Mouse (Mus musculus) cerebellum, postnatal 4 days (tissue): ENCODE data around the gene Apoe.

ENCODE experiments used
- DNase-seq, 2 experiments: peaks; one replicate each; pipeline ENCODE4 v3.0.0; 2022; ENCODE audit warnings: low spot score in 2 of 2, mixed read lengths in 1 of 2

Apoe gene

DNA sequence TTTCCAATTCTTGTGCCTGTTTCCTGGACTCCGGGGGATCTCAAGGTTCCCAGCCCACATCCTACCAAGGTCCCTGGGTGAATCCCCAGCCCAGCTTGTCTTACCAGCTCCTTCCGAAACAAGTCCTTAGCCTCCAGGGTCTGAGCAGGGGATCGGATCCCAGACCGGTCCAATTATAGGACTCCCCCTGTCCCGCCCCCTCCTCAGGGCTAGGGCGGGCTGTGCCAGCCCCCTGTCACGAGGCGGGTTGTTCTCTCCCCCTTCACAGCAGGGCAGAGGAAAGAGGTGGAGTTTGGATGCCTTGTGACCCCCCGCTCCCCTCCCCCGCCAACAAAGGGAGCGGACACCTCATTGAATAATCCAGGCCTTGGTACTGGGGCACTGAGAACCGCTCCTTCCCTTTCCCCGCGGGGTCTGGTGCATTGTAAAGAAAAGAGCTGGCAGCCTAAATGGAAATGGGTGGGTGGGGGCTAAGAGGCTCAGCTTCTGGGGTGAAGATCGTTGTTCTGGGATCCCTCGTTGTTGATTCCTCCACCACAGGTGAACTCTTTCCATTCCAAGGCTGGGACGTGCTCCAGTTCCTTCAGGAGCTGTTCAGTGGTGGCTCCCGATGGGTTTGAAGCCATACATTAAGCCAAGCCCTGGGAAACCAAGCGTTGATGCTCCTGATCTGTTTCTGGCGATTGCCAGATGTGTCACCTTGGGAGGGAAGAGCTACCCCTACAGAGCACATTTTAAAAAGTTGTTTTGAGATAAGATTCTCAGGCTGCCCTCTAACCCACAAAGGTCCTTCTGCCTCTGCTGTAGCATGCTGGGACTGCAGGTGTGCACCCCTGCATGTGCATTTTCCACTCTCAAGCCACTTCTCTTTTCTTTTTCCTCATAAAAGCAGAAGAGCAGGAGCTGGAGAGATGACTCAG, at the start of gene Apoe:
TSS of gene Apoe (minus strand) at position 282 of the 920 bp plus-strand sequence.
- peak in 1 of 2 experiments; percentile 56 for DNase-seq

- DNase-seq, result no peak
Measured at GRCm38 (mm10) chr7:19747420-19748218, 48.6 kb upstream of the Apoe start.

DNA sequence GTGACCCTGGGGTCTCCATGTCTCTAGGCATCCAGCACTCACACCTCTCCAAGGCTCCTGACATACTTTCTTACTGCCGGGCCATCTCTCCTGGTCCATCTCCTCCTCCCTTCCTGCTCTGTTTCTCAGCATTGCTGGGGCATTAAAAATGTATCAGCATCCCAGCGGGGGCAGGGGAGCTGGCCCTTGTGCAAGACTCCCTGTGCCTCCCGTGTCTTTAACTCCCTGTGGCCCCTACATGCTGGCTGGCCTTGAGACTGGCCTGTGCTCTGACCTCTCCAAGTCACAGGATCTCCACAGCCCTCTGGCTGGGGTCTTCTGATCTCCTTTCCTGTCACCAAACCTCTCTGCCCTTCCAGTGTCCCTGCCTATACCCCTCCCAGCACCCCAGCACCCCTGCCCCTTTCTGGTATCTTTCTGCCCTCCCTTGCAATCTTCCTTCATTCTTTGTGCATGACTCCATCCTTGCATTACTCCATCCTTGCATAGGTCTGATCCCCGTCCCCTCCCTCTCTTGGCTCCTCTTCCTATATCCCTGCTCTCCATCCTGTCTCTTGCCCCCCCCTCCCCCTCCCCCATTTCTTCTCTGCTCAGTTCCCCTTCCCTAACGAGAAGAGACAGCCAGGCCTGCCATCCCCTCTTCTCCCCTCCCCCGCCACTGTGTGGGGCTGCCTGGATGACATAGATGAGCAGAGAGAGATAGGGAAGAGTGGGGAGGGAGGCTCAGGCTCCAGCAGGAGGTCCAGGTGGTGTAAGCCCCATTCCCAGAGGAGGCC, 47.6 kb upstream of the Apoe start:
- DNase-seq, result no peak

GRCm38 (mm10) chr7:19745971-19746370, 47.0 kb upstream of the Apoe start:
- no peak for DNase-seq

DNA sequence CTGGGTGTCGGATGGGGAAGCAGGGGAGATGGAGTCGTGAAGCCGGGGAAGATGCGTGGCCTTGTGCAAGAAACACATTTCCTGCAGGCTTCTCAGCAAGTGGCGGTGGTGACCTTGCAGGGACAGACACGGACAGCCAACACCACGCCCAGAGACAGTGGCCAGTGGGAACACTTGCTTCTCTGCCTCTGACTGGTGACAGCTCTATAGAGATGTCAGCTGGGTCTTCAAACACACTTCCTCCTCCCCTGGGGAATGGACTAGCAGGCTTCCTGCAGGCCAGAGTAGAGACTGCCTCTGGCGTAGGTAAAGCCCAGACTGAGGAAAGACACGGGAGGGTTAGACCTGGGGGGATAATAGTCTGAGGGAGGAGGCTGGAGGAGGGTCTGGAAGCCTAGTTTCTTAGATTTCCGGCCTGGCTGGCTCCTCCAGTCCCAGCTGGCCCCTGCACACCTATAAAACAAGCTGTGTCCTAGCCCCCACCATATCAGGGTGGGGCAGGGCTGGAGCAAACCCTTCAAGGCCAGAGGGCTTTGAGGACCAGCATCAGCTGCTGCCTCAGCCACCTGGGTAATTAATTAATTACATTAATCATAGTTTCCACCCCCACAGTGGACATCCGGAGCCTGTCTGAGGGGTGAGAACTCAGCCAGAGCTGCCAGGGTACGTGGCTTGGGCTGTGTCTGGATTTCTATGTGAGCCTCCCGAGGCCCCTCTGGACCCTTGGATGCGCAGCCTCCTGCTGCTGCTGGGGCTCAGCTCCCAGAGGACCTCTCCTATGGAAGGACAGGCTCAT, 45.8 kb upstream of the Apoe start:
- DNase-seq, result no peak

DNA sequence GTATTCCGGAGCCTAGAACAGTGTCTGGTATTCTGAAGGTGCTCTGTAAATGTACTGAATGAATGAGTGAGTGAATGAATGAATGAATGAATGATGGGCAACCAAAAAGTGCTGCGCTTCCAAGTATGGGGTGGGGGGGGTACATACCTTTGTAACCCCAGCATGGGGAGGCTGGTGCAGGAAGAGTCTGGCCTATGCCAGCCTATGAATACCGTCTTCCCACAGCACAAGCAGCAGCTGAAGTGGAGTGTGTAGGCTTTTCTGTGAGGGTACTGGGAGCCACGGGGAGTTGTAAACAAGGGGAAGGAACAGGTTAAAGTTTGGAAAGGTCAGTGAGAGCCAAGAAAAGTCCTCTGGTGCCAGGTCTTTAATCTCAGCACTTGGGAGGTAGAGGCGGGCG, 44.8 kb upstream of the Apoe start:
- no peak for DNase-seq

DNA sequence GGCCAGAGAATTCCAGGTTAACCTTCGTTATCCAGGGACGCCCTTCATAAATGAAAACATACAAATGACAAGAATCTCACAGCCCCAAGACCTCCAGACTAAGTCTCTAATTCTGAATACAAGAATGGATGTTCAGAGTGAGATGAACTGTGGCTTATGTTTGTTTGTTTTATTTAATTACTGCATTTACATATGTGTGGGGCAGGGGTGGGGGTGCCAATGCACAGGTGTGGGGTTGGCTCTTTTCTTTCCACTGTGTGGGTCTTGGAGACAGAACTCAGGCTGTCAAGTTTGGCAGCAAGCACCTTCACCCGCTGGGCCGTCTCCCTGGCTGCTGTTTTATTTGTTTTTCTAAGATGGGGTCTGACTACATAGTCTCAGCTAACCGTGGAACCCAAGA, 43.5 kb upstream of the Apoe start:
- no peak for DNase-seq

DNA sequence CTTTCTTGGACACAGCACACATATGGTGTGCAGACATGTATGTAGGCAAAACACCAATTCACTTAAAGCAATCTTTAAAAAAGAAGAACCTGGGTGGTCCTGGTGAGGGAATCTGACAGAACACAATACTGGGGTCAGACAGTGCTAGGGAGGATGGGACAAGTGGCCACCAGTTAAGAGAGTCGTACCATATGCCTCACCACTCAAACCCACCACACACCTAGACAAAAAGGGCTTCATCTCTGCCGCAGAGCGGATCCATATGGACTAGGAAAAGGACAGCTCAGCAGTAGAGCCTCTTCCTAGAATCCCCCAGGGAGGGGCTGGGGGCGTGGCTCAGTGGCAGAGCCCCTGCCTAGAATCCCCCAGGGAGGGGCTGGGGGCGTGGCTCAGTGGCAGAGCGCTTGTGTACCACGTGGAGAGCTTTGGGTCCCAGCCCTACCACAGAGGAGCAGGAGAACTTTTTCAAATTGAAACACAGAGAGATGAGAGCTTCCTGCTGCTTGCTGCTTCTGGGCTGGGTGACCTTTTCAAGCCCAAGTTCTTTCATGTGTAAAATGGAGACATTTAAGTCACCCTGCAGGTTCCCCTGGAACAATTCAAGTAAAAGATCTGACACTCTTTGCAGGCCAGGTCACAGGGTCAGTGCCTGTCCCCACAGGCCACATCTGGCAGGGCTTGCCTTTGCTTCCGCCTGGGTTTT, 42.5 kb upstream of the Apoe start:
- DNase-seq, result no peak

DNA sequence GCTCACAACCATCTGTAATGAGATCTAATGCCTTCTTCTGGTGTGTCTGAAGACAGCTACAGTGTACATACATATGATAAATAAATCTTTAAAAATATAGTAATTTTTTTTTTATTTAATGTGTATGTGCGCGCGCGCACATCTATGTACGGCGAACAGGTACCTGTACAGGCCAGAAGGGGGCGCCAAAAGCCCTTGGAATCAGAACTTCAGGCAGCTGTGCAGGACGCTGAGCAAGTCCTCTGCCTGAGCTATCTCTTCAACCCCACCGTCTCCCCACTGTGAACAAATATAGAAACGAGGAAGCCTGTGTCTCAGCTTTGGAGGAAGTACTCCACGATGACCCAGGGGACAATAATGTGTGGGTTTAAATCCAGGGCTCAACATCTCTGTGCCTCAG, 41.3 kb upstream of the Apoe start:
- DNase-seq, result no peak

DNA sequence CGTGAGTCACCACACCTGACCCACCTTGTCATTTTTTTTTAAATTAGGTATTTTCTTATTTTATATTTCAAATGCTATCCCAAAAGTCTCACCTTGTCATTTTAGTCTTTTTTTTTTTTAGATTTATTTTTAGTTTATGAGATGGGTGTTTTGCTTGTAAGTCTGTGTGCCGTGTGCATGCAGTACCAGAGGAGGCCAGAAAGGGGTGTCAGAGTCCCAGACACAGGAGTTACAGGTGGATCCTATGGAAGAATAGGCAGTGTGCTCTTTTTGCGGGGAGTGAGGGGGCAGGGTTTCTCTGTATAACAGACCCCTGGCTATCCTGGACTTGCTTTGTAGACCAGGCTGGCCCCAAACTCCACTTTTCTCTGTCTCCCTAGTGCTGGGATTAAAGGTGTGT, 39.8 kb upstream of the Apoe start:
- no peak for DNase-seq

GRCm38 (mm10) chr7:19736389-19737057, 37.5 kb upstream of the Apoe start:
- DNase-seq, result no peak

DNA sequence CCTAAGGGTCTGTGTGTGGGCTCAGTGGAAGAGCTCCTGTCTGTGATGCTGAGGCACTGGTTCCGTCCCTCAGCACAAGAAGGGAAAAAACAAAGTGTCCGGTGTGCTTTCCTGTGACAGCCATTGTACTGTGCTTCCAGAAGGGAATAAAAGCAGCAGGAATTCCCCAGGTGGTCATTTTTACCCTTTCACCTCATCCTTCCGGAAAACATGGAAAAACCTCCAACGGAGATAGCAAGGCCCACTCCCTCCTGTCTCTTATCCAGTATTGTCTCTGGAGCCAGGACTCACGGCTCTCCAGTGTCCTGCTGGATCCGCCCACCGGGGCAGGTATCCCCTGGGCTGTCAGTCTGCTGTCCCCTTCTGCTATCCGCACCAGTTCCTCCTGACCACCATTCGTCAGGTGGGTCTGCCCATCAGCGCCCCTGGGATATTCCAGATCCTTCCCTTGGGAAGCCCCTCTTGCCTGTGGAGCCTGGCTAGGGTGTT, 35.2 kb upstream of the Apoe start:
- DNase-seq, result no peak

DNA sequence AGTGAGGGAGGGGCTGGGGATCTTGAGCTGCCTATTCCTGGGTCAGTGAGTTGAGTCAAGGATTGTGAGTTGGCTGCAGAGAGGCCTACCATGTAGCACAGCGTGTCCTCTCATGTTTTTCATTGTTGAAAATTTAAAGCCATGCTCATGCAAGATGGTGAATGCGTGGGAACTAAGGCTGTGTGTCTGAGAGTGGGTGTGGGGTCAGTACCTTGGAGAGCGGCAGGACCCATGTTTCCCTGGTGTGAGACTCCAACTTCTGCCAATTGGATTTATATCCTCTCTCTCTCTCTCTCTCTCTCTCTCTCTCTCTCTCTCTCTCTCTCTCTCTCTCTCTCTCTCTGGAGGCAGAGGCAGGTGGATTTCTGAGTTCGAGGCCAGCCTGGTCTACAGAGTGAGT, 27.6 kb upstream of the Apoe start:
- no peak for DNase-seq

- DNase-seq, result no peak
Measured at GRCm38 (mm10) chr7:19724167-19724566, 25.2 kb upstream of the Apoe start.

DNA sequence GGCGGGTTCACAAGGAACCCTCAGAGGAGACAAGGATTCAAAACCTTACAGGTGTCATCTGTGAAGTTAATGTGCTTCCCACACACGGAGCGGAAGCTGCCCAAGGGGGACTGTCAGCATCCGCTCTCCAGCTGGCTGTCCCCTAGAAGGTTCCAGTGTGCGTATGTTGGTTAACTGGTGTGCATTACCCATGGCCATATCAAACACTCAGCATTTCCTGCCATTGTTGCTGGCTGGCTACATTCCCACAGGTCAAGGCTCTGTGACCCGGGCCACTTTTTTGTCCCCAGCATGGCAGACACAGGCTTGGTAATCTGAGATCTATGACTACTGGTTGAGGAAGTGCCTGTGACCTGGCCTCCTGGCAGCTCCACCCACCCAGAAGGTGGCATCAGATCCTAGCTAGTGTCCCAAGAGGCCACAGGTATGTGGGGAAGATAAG, 23.8 kb upstream of the Apoe start:
- no peak for DNase-seq

DNA sequence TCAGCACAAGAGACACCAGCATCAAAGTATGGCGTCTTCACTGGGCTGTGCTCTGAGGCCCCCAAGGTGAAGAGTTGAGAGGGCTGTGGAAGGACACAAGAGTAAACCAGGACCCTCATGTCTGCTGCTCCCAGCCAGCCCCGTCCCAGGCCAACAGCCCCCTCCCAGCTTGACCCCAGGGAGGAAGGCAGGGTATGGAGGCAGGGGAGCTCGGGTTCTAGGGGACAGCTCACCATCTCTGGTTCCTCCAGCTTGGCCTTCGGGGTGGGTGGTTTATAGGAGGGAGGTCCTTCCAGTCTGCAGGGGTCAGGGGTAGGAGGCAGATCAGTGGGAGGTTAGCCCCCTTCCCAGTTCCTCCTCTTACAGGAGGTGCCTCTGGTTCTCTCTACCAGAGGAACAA, 20.2 kb upstream of the Apoe start:
- no peak for DNase-seq

DNA sequence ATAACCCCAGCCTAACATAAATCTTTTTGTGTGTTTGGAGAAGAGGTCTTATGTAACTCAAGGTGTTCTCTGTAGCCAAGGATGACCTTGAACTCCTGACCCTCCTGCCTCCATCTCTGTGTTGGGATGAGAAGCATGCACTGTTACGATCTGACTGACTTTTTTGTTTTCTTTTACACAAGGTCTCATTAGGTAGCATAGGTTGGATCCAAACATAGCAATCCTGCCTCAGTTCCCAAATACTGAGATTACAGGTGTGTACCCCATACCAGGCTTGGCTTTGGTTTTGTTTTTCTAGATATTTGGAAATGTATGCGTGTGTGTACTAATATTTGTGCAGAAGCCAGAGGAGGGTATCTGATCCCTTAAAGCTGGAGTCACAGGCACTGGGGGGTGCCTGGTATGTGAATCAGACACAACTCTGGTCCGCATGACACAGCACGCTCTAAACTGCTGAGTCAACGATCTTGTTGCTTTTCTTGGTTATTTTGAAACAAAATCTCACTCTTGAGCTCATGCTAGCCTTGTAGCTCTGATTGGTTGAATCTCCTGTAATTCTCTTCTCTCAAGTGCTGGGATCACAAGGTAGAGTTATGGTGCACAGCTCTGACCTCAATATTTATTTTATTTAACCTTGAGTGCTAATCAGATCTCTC, 19.4 kb upstream of the Apoe start:
- no peak for DNase-seq

- DNase-seq, result no peak
Measured at GRCm38 (mm10) chr7:19717346-19717745, 18.4 kb upstream of the Apoe start.

DNA sequence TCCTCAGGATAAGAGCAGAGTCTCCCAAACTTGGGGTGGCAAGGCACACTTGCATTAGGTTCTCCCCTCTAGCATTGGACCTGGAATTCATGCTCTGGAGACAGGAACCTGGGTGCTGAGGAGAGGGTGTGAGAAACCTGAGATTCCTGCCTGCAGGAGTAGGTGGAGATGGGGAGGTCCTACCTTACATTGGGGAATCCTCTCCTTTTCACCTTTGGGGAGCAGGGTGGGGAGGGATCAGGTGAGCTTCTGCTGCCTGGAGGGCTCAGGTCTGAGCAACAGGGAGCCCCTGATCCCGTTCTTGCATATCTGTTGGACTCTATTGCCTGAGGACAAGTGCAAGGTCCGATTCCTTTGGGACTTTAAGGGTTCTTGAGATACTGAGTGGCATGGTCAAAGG, 17.8 kb upstream of the Apoe start:
- DNase-seq, result no peak
